Mouse (Mus musculus): ENCODE measurements around the gene Cib1. TPM values are rescaled to one million over a fixed set of nuclear protein-coding genes. Genes with fewer than 3 reads are reported as not detected.

The Cib1 gene
- polyA plus RNA-seq, 1 experiment from 2014 or later = 55.0 TPM

GRCm38 (mm10) chr7:80264606-80265005 lies 32.0 kb upstream of the Cib1 start:
- Histone ChIP-seq H3K27me3 (ENCODE audit: control insufficient read depth, insufficient read depth, low read length) (no peaks in the 10 kb centered on the region), H3K4me1 (ENCODE audit: control insufficient read depth, insufficient read depth, low read length) (peaks cover 10% of the 10 kb centered on the region), H3K4me2 (no peak overlapping the region), H3K27ac (ENCODE audit: low read depth, low read length) (no peak overlapping the region), H3K9me3 (ENCODE audit: control insufficient read depth, low read length) (no peaks in the 10 kb centered on the region), H3K4me3 (ENCODE audit: low read depth, low read length) (no peak overlapping the region), H3K9ac (ENCODE audit: low read length) (no peak overlapping the region), H3K36me3 (ENCODE audit: control insufficient read depth, insufficient read depth, low read length) (peaks cover 5% of the 10 kb centered on the region; the same call in 1 of the 2 replicates)
- DNase-seq (ENCODE audit: low spot score, missing footprints) (no peak), ATAC-seq (ENCODE audit: low FRiP score) (no peak)
- WGBS = 97% methylated on average over 12 of the region's 12 CpGs

GRCm38 (mm10) chr7:80261372-80261990 lies 28.9 kb upstream of the Cib1 start:
- H3K27me3 ChIP-seq (ENCODE audit: control insufficient read depth, insufficient read depth, low read length) = no peaks in the 10 kb centered on the region
- ATAC-seq (ENCODE audit: low FRiP score) (no peak; the same call in 1 of the 2 replicates), DNase-seq (ENCODE audit: low spot score, missing footprints) (no peak)
- H3K36me3 ChIP-seq (ENCODE audit: control insufficient read depth, insufficient read depth, low read length) = peaks cover 3% of the 10 kb centered on the region; the same call in 1 of the 2 replicates
- H3K27ac ChIP-seq (ENCODE audit: low read depth, low read length) = peak overlapping the region; percentile 20; the same call in 1 of the 2 replicates
- peak overlapping the region; percentile 89 for H3K4me3 ChIP-seq (ENCODE audit: low read depth, low read length)
- H3K4me1 ChIP-seq (ENCODE audit: control insufficient read depth, insufficient read depth, low read length) = peaks cover 10% of the 10 kb centered on the region
- 2% methylated on average over 32 of the region's 32 CpGs for WGBS
- peak overlapping the region; percentile 87 for H3K9ac ChIP-seq (ENCODE audit: low read length)
- H3K4me2 ChIP-seq = peak overlapping the region; percentile 78
- H3K9me3 ChIP-seq (ENCODE audit: control insufficient read depth, low read length) = no peaks in the 10 kb centered on the region

GRCm38 (mm10) chr7:80260625-80261371 lies 28.2 kb upstream of the Cib1 start, which contains the start of gene Ngrn:
TSS of gene Ngrn (plus strand) at chr7:80261215.
- ATAC-seq (ENCODE audit: low FRiP score) = peak; percentile 89
- WGBS = 26% methylated on average over 40 of the region's 40 CpGs
- Histone ChIP-seq H3K4me3 (ENCODE audit: low read depth, low read length) (peak within 1 kb of the TSS; percentile 89), H3K27ac (ENCODE audit: low read depth, low read length) (peak within 1 kb of the TSS; percentile 20; the same call in 1 of the 2 replicates), H3K4me1 (ENCODE audit: control insufficient read depth, insufficient read depth, low read length) (peaks cover 10% of the 10 kb centered on the region), H3K27me3 (ENCODE audit: control insufficient read depth, insufficient read depth, low read length) (no peaks in the 10 kb centered on the region), H3K36me3 (ENCODE audit: control insufficient read depth, insufficient read depth, low read length) (peaks cover 3% of the 10 kb centered on the region; the same call in 1 of the 2 replicates), H3K9ac (ENCODE audit: low read length) (peak within 1 kb of the TSS; percentile 87), H3K4me2 (peak within 1 kb of the TSS; percentile 78), H3K9me3 (ENCODE audit: control insufficient read depth, low read length) (no peaks in the 10 kb centered on the region)
- peak; percentile 98 for DNase-seq (ENCODE audit: low spot score, missing footprints)

- no peak for DNase-seq (ENCODE audit: low spot score, missing footprints)
- H3K9ac ChIP-seq (ENCODE audit: low read length) = no peak overlapping the region
- no peaks in the 10 kb centered on the region for H3K27me3 ChIP-seq (ENCODE audit: control insufficient read depth, insufficient read depth, low read length)
- no peak for ATAC-seq (ENCODE audit: low FRiP score)
- 76% methylated on average over 2 of the region's 2 CpGs for WGBS
- no peak overlapping the region for H3K4me2 ChIP-seq
- H3K4me1 ChIP-seq (ENCODE audit: control insufficient read depth, insufficient read depth, low read length) = peaks cover 10% of the 10 kb centered on the region
- H3K27ac ChIP-seq (ENCODE audit: low read depth, low read length) = no peak overlapping the region
- H3K4me3 ChIP-seq (ENCODE audit: low read depth, low read length) = no peak overlapping the region
- no peaks in the 10 kb centered on the region for H3K9me3 ChIP-seq (ENCODE audit: control insufficient read depth, low read length)
- no peaks in the 10 kb centered on the region for H3K36me3 ChIP-seq (ENCODE audit: control insufficient read depth, insufficient read depth, low read length)
Measured at GRCm38 (mm10) chr7:80257706-80258105, 25.1 kb upstream of the Cib1 start.

GRCm38 (mm10) chr7:80255981-80256380 lies 23.4 kb upstream of the Cib1 start:
- H3K9me3 ChIP-seq (ENCODE audit: control insufficient read depth, low read length) = no peaks in the 10 kb centered on the region
- peaks cover 2% of the 10 kb centered on the region; the same call in 1 of the 2 replicates for H3K4me1 ChIP-seq (ENCODE audit: control insufficient read depth, insufficient read depth, low read length)
- 83% methylated on average over 2 of the region's 2 CpGs for WGBS
- H3K27me3 ChIP-seq (ENCODE audit: control insufficient read depth, insufficient read depth, low read length) = no peaks in the 10 kb centered on the region
- H3K9ac ChIP-seq (ENCODE audit: low read length) = no peak overlapping the region
- H3K4me3 ChIP-seq (ENCODE audit: low read depth, low read length) = no peak overlapping the region
- H3K4me2 ChIP-seq = no peak overlapping the region
- H3K36me3 ChIP-seq (ENCODE audit: control insufficient read depth, insufficient read depth, low read length) = no peaks in the 10 kb centered on the region
- ATAC-seq (ENCODE audit: low FRiP score) = no peak
- H3K27ac ChIP-seq (ENCODE audit: low read depth, low read length) = no peak overlapping the region
- DNase-seq (ENCODE audit: low spot score, missing footprints) = no peak

- H3K4me2 ChIP-seq = no peak overlapping the region
- DNase-seq (ENCODE audit: low spot score, missing footprints) (no peak), ATAC-seq (ENCODE audit: low FRiP score) (no peak)
- no peaks in the 10 kb centered on the region for H3K27me3 ChIP-seq (ENCODE audit: control insufficient read depth, insufficient read depth, low read length)
- H3K9ac ChIP-seq (ENCODE audit: low read length) = no peak overlapping the region
- no peaks in the 10 kb centered on the region for H3K9me3 ChIP-seq (ENCODE audit: control insufficient read depth, low read length)
- no peak overlapping the region for H3K27ac ChIP-seq (ENCODE audit: low read depth, low read length)
- no peaks in the 10 kb centered on the region for H3K4me1 ChIP-seq (ENCODE audit: control insufficient read depth, insufficient read depth, low read length)
- H3K36me3 ChIP-seq (ENCODE audit: control insufficient read depth, insufficient read depth, low read length) = no peaks in the 10 kb centered on the region
- no peak overlapping the region for H3K4me3 ChIP-seq (ENCODE audit: low read depth, low read length)
- 91% methylated on average over 11 of the region's 11 CpGs for WGBS
Measured at GRCm38 (mm10) chr7:80252886-80253285, 20.3 kb upstream of the Cib1 start.

- H3K36me3 ChIP-seq (ENCODE audit: control insufficient read depth, insufficient read depth, low read length) = no peaks in the 10 kb centered on the region
- H3K27me3 ChIP-seq (ENCODE audit: control insufficient read depth, insufficient read depth, low read length) = no peaks in the 10 kb centered on the region
- H3K4me1 ChIP-seq (ENCODE audit: control insufficient read depth, insufficient read depth, low read length) = no peaks in the 10 kb centered on the region
- WGBS = 82% methylated on average over 7 of the region's 7 CpGs
- H3K27ac ChIP-seq (ENCODE audit: low read depth, low read length) = no peak overlapping the region
- DNase-seq (ENCODE audit: low spot score, missing footprints) (peak; percentile 62), ATAC-seq (ENCODE audit: low FRiP score) (no peak)
- no peaks in the 10 kb centered on the region for H3K9me3 ChIP-seq (ENCODE audit: control insufficient read depth, low read length)
- H3K9ac ChIP-seq (ENCODE audit: low read length) = no peak overlapping the region
- no peak overlapping the region for H3K4me3 ChIP-seq (ENCODE audit: low read depth, low read length)
- no peak overlapping the region for H3K4me2 ChIP-seq
Measured at GRCm38 (mm10) chr7:80252437-80252836, 19.8 kb upstream of the Cib1 start.

GRCm38 (mm10) chr7:80246859-80247258 lies 14.2 kb upstream of the Cib1 start:
- peak overlapping the region; percentile 49; the same call in 1 of the 2 replicates for H3K4me2 ChIP-seq
- DNase-seq (ENCODE audit: low spot score, missing footprints) = no peak
- H3K36me3 ChIP-seq (ENCODE audit: control insufficient read depth, insufficient read depth, low read length) = no peaks in the 10 kb centered on the region
- no peaks in the 10 kb centered on the region for H3K27me3 ChIP-seq (ENCODE audit: control insufficient read depth, insufficient read depth, low read length)
- no peak overlapping the region; the same call in 1 of the 2 replicates for H3K27ac ChIP-seq (ENCODE audit: low read depth, low read length)
- H3K4me3 ChIP-seq (ENCODE audit: low read depth, low read length) = peak overlapping the region; percentile 44
- ATAC-seq (ENCODE audit: low FRiP score) = no peak
- no peaks in the 10 kb centered on the region for H3K4me1 ChIP-seq (ENCODE audit: control insufficient read depth, insufficient read depth, low read length)
- no peaks in the 10 kb centered on the region for H3K9me3 ChIP-seq (ENCODE audit: control insufficient read depth, low read length)
- H3K9ac ChIP-seq (ENCODE audit: low read length) = no peak overlapping the region; the same call in 1 of the 2 replicates
- 74% methylated on average over 7 of the region's 7 CpGs for WGBS

DNA sequence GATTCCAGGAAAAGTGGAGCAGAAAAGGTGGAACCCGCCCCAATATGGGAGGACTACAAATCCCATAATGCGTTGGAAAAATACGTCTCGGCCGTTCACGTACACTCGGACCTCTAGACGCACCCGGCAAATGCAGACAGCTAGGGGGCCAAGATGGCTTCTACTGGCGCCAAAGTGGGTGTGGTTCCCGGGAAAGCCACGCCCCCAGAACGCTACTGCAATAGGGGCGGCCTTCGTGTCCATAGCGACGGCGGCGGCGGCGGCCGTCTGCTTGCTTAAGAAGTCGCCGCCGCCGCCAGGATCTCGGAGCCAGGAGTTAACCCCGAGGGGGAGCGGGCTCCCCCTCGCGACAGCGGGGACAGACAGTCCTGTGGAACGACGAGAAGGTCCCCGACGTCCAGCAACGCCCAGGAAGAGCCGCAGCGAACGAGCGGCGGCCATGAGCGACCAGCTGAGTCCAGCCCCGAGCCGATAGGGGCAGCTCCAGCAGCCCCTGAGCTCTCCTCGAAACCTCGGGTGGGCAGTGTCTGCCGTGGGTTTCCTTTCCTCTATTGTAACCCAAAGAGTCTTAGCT lies 13.6 kb upstream of the Cib1 start, which contains the start of gene Ttll13:
Ttll13 (plus strand) TSS at position 229 of the 574 bp plus-strand sequence.
- DNase-seq (ENCODE audit: low spot score, missing footprints) (peak; percentile 100), ATAC-seq (ENCODE audit: low FRiP score) (peak; percentile 98)
- Histone ChIP-seq H3K4me1 (ENCODE audit: control insufficient read depth, insufficient read depth, low read length) (no peaks in the 10 kb centered on the region), H3K9ac (ENCODE audit: low read length) (peak within 1 kb of the TSS; percentile 73), H3K27ac (ENCODE audit: low read depth, low read length) (peak within 1 kb of the TSS; percentile 76), H3K9me3 (ENCODE audit: control insufficient read depth, low read length) (no peaks in the 10 kb centered on the region), H3K4me2 (peak within 1 kb of the TSS; percentile 49), H3K27me3 (ENCODE audit: control insufficient read depth, insufficient read depth, low read length) (no peaks in the 10 kb centered on the region), H3K4me3 (ENCODE audit: low read depth, low read length) (peak within 1 kb of the TSS; percentile 44), H3K36me3 (ENCODE audit: control insufficient read depth, insufficient read depth, low read length) (0 out of 2 replicates have a peak, but pooled peaks cover under 1% of the 10 kb centered on the region)
- WGBS = under 1% methylated on average over 48 of the region's 48 CpGs

All from midbrain, embryonic 11.5 days (tissue).